In the genomic region with DNA sequence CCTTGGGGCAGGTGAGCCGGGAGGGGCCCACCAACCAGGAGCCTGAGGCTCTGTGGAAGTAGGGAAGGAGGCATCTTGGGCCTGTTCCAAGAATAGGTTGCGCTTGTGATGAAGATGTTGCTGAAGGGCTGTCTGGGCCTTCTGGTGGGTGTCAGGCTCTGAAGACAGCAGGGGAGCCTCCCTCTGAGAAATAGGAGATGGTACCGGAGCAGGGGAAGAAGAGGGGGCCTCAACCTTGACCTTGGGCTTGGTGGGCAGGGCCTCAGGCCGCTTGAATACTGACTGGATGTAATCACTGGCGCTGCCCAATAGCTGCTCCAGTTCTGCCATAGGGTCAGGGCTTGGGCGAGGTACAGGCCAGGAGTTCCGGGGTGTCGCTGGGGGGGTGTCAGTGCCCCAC, we compare ENCODE assay signal across 31 mouse cellular contexts.
"Had no signal": no experiment of that assay in that cellular context is flagged by ENCODE, and none has a peak within 500 bp of the region (broad histone marks: within the 10 kb centered on the region; RNA-seq: fewer than 3 reads in every experiment).

No protein-coding gene starts in this region.

- H3K4me2 ChIP-seq: heart, embryonic 11.5 days; heart, embryonic 12.5 days; heart, embryonic 13.5 days; heart, embryonic 15.5 days; hindbrain, embryonic 15.5 days; intestine, embryonic 15.5 days; kidney, embryonic 15.5 days had no signal

- H3K27ac ChIP-seq: heart, adult 2 months; heart, embryonic 10.5 days; heart, embryonic 13.5 days; heart, embryonic 15.5 days; hindbrain, embryonic 15.5 days; hindbrain, postnatal 0 days; intestine, embryonic 15.5 days; kidney, embryonic 15.5 days; kidney, postnatal 0 days; layer of hippocampus, adult 2 months; left cerebral cortex, adult 2 months had no signal

- H3K9ac ChIP-seq: heart, embryonic 12.5 days; heart, embryonic 13.5 days; heart, embryonic 15.5 days; hindbrain, embryonic 15.5 days; intestine, embryonic 15.5 days; kidney, embryonic 15.5 days had no signal

- ATAC-seq: hindbrain, embryonic 16.5 days; hindbrain, postnatal 0 days; inflammation-experienced regulatory T-cells, adult 6 months; intestine, embryonic 15.5 days; intestine, embryonic 16.5 days; intestine, postnatal 0 days had no signal

- H3K27me3 ChIP-seq: heart, embryonic 12.5 days; heart, embryonic 13.5 days; heart, embryonic 15.5 days; hindbrain, embryonic 15.5 days; intestine, embryonic 15.5 days; kidney, embryonic 15.5 days had no signal

- H3K4me1 ChIP-seq: heart, embryonic 12.5 days; intestine, embryonic 15.5 days had no signal

- DNase-seq: heart, adult 2 months; heart, postnatal 14 days; heart, postnatal 36 days; heart, postnatal 4 days; kidney, adult 11 months; kidney, adult 2 months; kidney, adult 8-10 months; kidney, adult 9 months; kidney, postnatal 10 days; kidney, postnatal 14 days; kidney, postnatal 25 days; kidney, postnatal 36 days; kidney, postnatal 4 days; layer of hippocampus, adult 9-11 months; layer of hippocampus, postnatal 36 days had no signal

- H3K4me3 ChIP-seq: heart, adult 2 months; heart, embryonic 10.5 days; heart, embryonic 12.5 days; heart, embryonic 13.5 days; heart, embryonic 15.5 days; hindbrain, embryonic 15.5 days; intestine, embryonic 15.5 days; kidney, embryonic 15.5 days; layer of hippocampus, adult 2 months; left cerebral cortex, adult 2 months had no signal

- H3K9me3 ChIP-seq: heart, embryonic 10.5 days; heart, embryonic 12.5 days; heart, embryonic 13.5 days; heart, embryonic 15.5 days; hindbrain, embryonic 15.5 days; intestine, embryonic 15.5 days; kidney, embryonic 15.5 days had no signal
